Mouse (Mus musculus) heart, adult 2 months (tissue): ENCODE measurements around the gene Acvr1c. TPM values are rescaled to one million over a fixed set of nuclear protein-coding genes. Genes with fewer than 3 reads are reported as not detected.

Experiments used
- DNase-seq, 2 experiments: peaks; one replicate each; pipeline ENCODE4 v3.0.0; 2021
- H3K27ac ChIP-seq: fragments of 200-600 bp; 2 replicates; pipeline ENCODE4 v1.8.1; 2022
- H3K27me3 ChIP-seq: fragments of 200-500 bp; 2 replicates; pipeline ENCODE4 v1.6.1; 2012; ENCODE audit warnings: mild to moderate bottlenecking, low read length, inconsistent platforms, mixed read lengths; ENCODE audit not compliant: control insufficient read depth, insufficient read depth
- H3K36me3 ChIP-seq: fragments of 200-500 bp; 2 replicates; pipeline ENCODE4 v1.6.1; 2012; ENCODE audit warnings: low read length, inconsistent platforms; ENCODE audit not compliant: control insufficient read depth, insufficient read depth
- H3K4me1 ChIP-seq: fragments of 200-500 bp; 2 replicates; pipeline ENCODE4 v1.6.1; 2011; ENCODE audit warnings: low read length; ENCODE audit not compliant: control insufficient read depth, insufficient read depth
- H3K4me3 ChIP-seq: fragments of 200-600 bp; 2 replicates; pipeline ENCODE4 v1.8.1; 2022
- H3K79me2 ChIP-seq: fragments of 200-500 bp; replicated peaks from 2 replicates; pipeline ENCODE4 v1.6.1; 2012; ENCODE audit warnings: mild to moderate bottlenecking, inconsistent platforms, low read length, moderate library complexity, mixed read lengths; ENCODE audit not compliant: control insufficient read depth, insufficient read depth
- H3K9ac ChIP-seq: fragments of 200-500 bp; 2 replicates; pipeline ENCODE4 v1.6.1; 2012; ENCODE audit warnings: low read depth, mild to moderate bottlenecking, control low read depth, inconsistent platforms, low read length, mixed read lengths
- CTCF ChIP-seq: fragments of 200-600 bp; IDR thresholded peaks from 2 replicates; pipeline ENCODE4 v1.8.1; 2022; ENCODE audit warnings: antibody characterized with exemption, mild to moderate bottlenecking, moderate library complexity
- EP300 ChIP-seq: fragments of 200-500 bp; IDR thresholded peaks from 2 replicates; pipeline ENCODE4 v1.6.1; 2011; ENCODE audit warnings: low read depth, low read length, control low read depth; ENCODE audit not compliant: insufficient read depth
- POLR2A ChIP-seq: fragments of 200-500 bp; IDR thresholded peaks from 2 replicates; pipeline ENCODE4 v1.6.1; 2011; ENCODE audit warnings: mild to moderate bottlenecking, low read depth, low read length, control low read depth; ENCODE audit not compliant: insufficient read depth
- WGBS: fragments of 180-500 bp; shearing (Covaris S2); methylation state at CpG from one replicate; pipeline ENCODE4 v1.1.7; 2018; 5-methylcytosine and 5-hydroxymethylcytosine counted together
- intact Hi-C: fragments of 180-260 bp; cut with DNase I; formaldehyde crosslinking; loops from one replicate; pipeline ENCODE4 v1.15.1; 2025
- long read RNA-seq: library from polyadenylated mRNA; stranded (forward); transcript quantifications from one replicate; pipeline ENCODE4 v2.0.0, GENCODE M21; 2021
- polyA plus RNA-seq: library from polyadenylated mRNA; depleted of rRNA; stranded (reverse); fragments of >200 nt; gene quantifications from 2 replicates; pipeline ENCODE4 v1.2.3, GENCODE M21; 2012; rRNA removed
- total RNA-seq, 2 experiments: library from RNA; stranded (reverse); gene quantifications; 2 replicates each; pipeline ENCODE4 v1.2.3; 2021

Gene Acvr1c
- total RNA-seq (under 1 TPM; 0.39 to 0.59 TPM), polyA plus RNA-seq (0.38 and 0.41 TPM in 2 replicates)
- long read RNA-seq = 0 reads

GRCm38 (mm10) chr2:58357414-58358131 is at the start of gene Acvr1c:
Gene Acvr1c, minus strand, starts transcription at chr2:58357895.
- peak within 1 kb of the TSS; percentile 49 for H3K4me3 ChIP-seq
- no peaks in the 10 kb centered on the region for H3K36me3 ChIP-seq
- TF ChIP-seq EP300 (no peak), POLR2A (no peak), CTCF (no peak)
- no peaks in the 10 kb centered on the region for H3K79me2 ChIP-seq
- H3K27me3 ChIP-seq = no peaks in the 10 kb centered on the region
- 0 out of 2 replicates have a peak within 1 kb of the TSS, but pooled peaks have one; percentile 36 for H3K9ac ChIP-seq
- H3K4me1 ChIP-seq = no peaks in the 10 kb centered on the region
- intact Hi-C loops = no loop called here
- DNase-seq = peak; percentile 62 to 72
- H3K27ac ChIP-seq = no peak within 1 kb of the TSS
- 1% methylated on average over 64 of the region's 65 CpGs for WGBS

GRCm38 (mm10) chr2:58403481-58403880 is 45.8 kb upstream of the Acvr1c start:
- no peaks in the 10 kb centered on the region for H3K36me3 ChIP-seq
- WGBS = 61% methylated on average over 2 of the region's 2 CpGs
- H3K4me3 ChIP-seq = no peak overlapping the region
- H3K27ac ChIP-seq = no peak overlapping the region
- no peak overlapping the region for H3K9ac ChIP-seq
- H3K27me3 ChIP-seq = no peaks in the 10 kb centered on the region
- H3K79me2 ChIP-seq = no peaks in the 10 kb centered on the region
- no peak for DNase-seq
- H3K4me1 ChIP-seq = no peaks in the 10 kb centered on the region
- intact Hi-C loops = no loop called here
- TF ChIP-seq EP300 (no peak), POLR2A (no peak)

GRCm38 (mm10) chr2:58388601-58389000 is 30.9 kb upstream of the Acvr1c start:
- WGBS = 73% methylated on average over 7 of the region's 7 CpGs
- H3K79me2 ChIP-seq = no peaks in the 10 kb centered on the region
- no peak for DNase-seq
- H3K27ac ChIP-seq = no peak overlapping the region
- H3K9ac ChIP-seq = no peak overlapping the region
- no peaks in the 10 kb centered on the region for H3K4me1 ChIP-seq
- no peak overlapping the region for H3K4me3 ChIP-seq
- intact Hi-C loops = no loop called here
- no peaks in the 10 kb centered on the region for H3K36me3 ChIP-seq
- no peak for TF ChIP-seq CTCF
- no peak for TF ChIP-seq EP300
- no peak for TF ChIP-seq POLR2A
- no peaks in the 10 kb centered on the region for H3K27me3 ChIP-seq

- Histone ChIP-seq H3K27me3 (no peaks in the 10 kb centered on the region), H3K4me3 (no peak overlapping the region), H3K36me3 (no peaks in the 10 kb centered on the region), H3K4me1 (no peaks in the 10 kb centered on the region), H3K27ac (no peak overlapping the region), H3K79me2 (no peaks in the 10 kb centered on the region), H3K9ac (no peak overlapping the region)
- TF ChIP-seq CTCF = no peak
- no peak for TF ChIP-seq EP300
- TF ChIP-seq POLR2A = no peak
- intact Hi-C loops = no loop called here
- DNase-seq = no peak
- 77% methylated on average over 5 of the region's 5 CpGs for whole genome bisulfite sequencing
Observed at GRCm38 (mm10) chr2:58380020-58380419, 22.3 kb upstream of the Acvr1c start.

- H3K4me1 ChIP-seq = no peaks in the 10 kb centered on the region
- H3K9ac ChIP-seq = no peak overlapping the region
- no peaks in the 10 kb centered on the region for H3K79me2 ChIP-seq
- no peak for DNase-seq
- intact Hi-C loops = no loop called here
- no peaks in the 10 kb centered on the region for H3K27me3 ChIP-seq
- H3K4me3 ChIP-seq = no peak overlapping the region
- no peak for TF ChIP-seq CTCF
- H3K36me3 ChIP-seq = no peaks in the 10 kb centered on the region
- 88% methylated on average over 1 of the region's 1 CpGs for WGBS
- H3K27ac ChIP-seq = no peak overlapping the region
Observed at GRCm38 (mm10) chr2:58379475-58379874, 21.8 kb upstream of the Acvr1c start.

DNA sequence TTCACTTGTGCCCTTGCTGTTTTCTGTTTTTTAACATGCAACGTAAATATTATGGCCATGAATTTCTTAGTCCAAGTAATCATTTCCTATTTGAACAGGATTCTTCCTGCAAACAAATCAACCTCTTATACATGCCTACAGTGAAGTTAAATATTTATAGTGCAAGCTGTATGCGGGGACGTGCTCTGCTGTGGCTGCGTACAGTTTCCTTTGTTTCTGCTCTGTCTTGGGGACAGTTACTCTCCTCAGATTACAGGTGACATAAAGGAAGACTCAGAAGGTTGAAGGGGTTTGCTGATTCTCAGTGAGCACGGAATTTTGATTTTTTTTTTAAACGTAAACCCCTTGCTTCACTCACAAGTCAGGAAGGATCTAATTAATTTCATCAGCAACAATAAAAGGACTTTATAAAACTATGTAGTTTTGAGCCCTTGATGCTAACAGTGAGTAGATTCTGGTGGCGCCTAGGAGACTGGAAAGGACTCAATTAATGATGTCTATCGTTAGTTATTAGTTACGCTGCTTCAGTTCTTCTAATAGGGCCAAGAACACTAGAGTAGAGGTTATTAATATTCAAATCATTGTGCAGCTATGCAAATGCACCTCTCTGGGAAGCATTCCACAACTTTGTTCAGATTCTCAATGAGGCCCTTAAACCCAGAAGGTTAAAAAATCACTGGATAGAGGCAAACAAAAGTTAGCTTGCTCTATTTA is 19.9 kb upstream of the Acvr1c start:
- H3K9ac ChIP-seq = no peak overlapping the region
- intact Hi-C loops = no loop called here
- no peak for DNase-seq
- no peaks in the 10 kb centered on the region for H3K27me3 ChIP-seq
- no peaks in the 10 kb centered on the region for H3K79me2 ChIP-seq
- TF ChIP-seq EP300 = no peak
- TF ChIP-seq POLR2A = no peak
- no peak for TF ChIP-seq CTCF
- no peak overlapping the region for H3K4me3 ChIP-seq
- H3K27ac ChIP-seq = no peak overlapping the region
- H3K4me1 ChIP-seq = no peaks in the 10 kb centered on the region
- WGBS = 90% methylated on average over 9 of the region's 9 CpGs
- no peaks in the 10 kb centered on the region for H3K36me3 ChIP-seq
